Mouse (Mus musculus) embryonic facial prominence, embryonic 10.5 days (tissue): ENCODE data around the gene Awat1. TPM values are rescaled to one million over a fixed set of nuclear protein-coding genes. Genes with fewer than 3 reads are reported as not detected.

Experiments used
- DNase-seq: peaks from one replicate; pipeline ENCODE4 v3.0.0-alpha.2; 2017; ENCODE audit warnings: low spot score
- H3K27ac ChIP-seq: fragments of 300-500 bp; sonication (generic); replicated peaks from 2 replicates; pipeline ENCODE4 v1.5.1; 2016; ENCODE audit warnings: mild to moderate bottlenecking
- H3K27me3 ChIP-seq: fragments of 300-500 bp; sonication (generic); replicated peaks from 2 replicates; pipeline ENCODE4 v1.6.1; 2016; ENCODE audit warnings: low read depth, mild to moderate bottlenecking; ENCODE audit not compliant: poor library complexity, severe bottlenecking
- H3K36me3 ChIP-seq: fragments of 300-500 bp; sonication (generic); replicated peaks from 2 replicates; pipeline ENCODE4 v1.6.1; 2016; ENCODE audit warnings: mild to moderate bottlenecking, moderate library complexity
- H3K4me1 ChIP-seq: fragments of 300-500 bp; sonication (generic); 2 replicates; pipeline ENCODE4 v1.6.1; 2016
- H3K4me3 ChIP-seq: fragments of 300-500 bp; sonication (generic); 2 replicates; pipeline ENCODE4 v1.5.1; 2016; ENCODE audit warnings: mild to moderate bottlenecking, moderate library complexity
- H3K9me3 ChIP-seq: fragments of 300-500 bp; sonication (generic); 2 replicates; pipeline ENCODE4 v1.6.1; 2016; ENCODE audit warnings: mild to moderate bottlenecking
- WGBS: fragments of 180-500 bp; shearing (Covaris S2); methylation state at CpG from one replicate; pipeline ENCODE4 v1.1.7; 2016; 5-methylcytosine and 5-hydroxymethylcytosine counted together
- polyA plus RNA-seq: library from polyadenylated mRNA; unstranded; fragments of >200 nt; fragmentation: Nextera tagmentation; extraction: Ambion mirVana; gene quantifications from 2 replicates; pipeline ENCODE4 v1.2.1, GENCODE M21; 2016

Gene Awat1
- polyA plus RNA-seq: not detected in 2 replicates

DNA sequence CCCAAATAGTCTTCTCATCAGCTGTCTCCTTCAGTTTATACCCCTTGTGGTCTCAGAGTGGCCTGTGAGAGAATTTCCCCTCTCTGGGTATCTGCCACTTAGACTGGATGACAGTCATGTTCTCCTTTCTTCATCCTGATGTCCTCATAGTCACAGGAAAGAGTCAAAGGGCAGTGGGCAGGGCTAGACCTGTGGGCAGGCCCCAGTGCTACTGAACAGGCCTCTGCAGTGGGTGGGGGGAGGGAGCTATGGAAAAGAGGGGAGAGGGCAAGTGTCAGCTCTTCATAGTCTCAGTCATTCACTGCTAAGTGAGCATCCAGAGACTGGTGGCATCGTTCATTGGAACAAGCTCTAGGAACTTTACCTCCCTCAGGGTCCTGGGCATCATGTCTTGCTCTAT is at the start of gene Awat1:
TSS of gene Awat1 (plus strand) at position 301 of the 400 bp plus-strand sequence.
- 77% methylated on average over 1 of the region's 1 CpGs for WGBS

DNA sequence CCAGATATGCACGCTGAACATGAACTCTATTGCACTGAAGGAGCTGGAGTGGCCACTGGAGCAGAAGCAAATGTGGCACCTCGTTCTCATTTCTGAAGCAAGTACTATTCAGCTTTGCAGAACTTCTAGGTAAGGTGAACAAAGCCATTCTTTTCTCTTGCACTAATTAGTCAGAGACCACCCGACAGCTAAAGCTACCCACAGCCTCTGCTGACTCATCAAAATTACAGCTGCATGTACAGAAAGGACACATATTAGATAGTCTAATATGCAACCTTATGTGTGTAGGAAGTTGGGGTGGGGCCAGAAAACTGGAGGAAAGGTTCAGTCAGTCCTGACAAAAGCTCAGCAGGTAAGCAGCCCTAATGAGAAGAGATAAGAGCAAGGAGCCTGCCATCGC is 47.6 kb upstream of the Awat1 start, which contains the start of gene Dgat2l6:
TSS of gene Dgat2l6 (plus strand) at position 368 of the 400 bp plus-strand sequence.
- Histone ChIP-seq H3K4me1 (no peaks in the 10 kb centered on the region), H3K36me3 (no peaks in the 10 kb centered on the region), H3K9me3 (no peaks in the 10 kb centered on the region), H3K27ac (no peak within 1 kb of the TSS), H3K4me3 (no peak within 1 kb of the TSS), H3K27me3 (peaks cover 78% of the 10 kb centered on the region)
- DNase-seq: no peak
- WGBS: 87% methylated on average over 4 of the region's 4 CpGs

More for the DNA sequence above, at the start of gene Awat1:
- no peaks in the 10 kb centered on the region for H3K4me1 ChIP-seq
- DNase-seq: no peak
- no peaks in the 10 kb centered on the region for H3K36me3 ChIP-seq
- no peaks in the 10 kb centered on the region for H3K9me3 ChIP-seq
- no peak within 1 kb of the TSS for H3K27ac ChIP-seq
- H3K4me3 ChIP-seq: no peak within 1 kb of the TSS
- H3K27me3 ChIP-seq: peaks cover 60% of the 10 kb centered on the region

DNA sequence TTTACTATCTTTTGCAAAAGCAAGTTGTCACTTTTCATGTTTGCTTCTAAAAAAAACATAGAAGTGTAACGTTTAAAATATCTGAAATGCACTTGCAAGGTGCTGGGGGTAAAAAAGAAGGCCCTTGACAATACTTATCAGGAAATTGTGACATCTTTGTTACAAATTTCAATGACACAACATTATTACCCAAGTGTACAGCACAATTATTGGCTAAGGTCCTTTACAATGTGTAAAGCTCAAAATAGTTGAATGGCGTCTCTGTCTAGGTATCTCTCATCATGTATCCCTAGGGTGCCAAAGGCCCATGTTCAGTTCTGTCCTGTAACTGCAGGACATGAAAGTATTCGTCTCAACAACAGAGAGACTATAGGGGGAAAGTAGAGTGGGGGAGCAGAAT is 16.0 kb upstream of the Awat1 start:
- Histone ChIP-seq H3K27me3 (peaks cover 39% of the 10 kb centered on the region), H3K27ac (no peak overlapping the region), H3K9me3 (no peaks in the 10 kb centered on the region), H3K36me3 (no peaks in the 10 kb centered on the region), H3K4me1 (no peaks in the 10 kb centered on the region), H3K4me3 (no peak overlapping the region)
- 87% methylated on average over 3 of the region's 3 CpGs for WGBS
- no peak for DNase-seq

DNA sequence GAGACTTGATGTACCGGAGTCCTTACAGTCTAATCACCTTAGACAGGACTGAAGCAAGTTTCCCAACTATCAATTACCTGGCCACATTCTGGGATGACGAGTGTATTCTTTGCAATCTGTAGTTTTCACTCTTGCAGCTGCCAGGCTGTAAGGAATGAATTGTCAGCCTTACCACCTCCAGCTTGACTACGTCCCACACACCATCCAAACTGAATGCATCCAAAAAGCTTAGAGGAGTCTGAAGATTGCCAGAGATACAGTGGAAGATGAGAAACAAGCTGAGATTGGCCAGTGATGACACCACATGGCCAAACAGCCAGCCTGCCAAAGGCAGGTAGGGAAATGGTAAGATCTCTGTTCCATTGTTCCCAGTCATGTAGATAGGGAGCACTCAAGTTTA is 6.4 kb upstream of the Awat1 start:
- no peaks in the 10 kb centered on the region for H3K36me3 ChIP-seq
- H3K27me3 ChIP-seq: peaks cover 38% of the 10 kb centered on the region
- 83% methylated on average over 3 of the region's 3 CpGs for WGBS
- no peaks in the 10 kb centered on the region for H3K9me3 ChIP-seq
- H3K4me3 ChIP-seq: no peak overlapping the region
- H3K4me1 ChIP-seq: no peaks in the 10 kb centered on the region
- no peak overlapping the region for H3K27ac ChIP-seq
- DNase-seq: no peak

DNA sequence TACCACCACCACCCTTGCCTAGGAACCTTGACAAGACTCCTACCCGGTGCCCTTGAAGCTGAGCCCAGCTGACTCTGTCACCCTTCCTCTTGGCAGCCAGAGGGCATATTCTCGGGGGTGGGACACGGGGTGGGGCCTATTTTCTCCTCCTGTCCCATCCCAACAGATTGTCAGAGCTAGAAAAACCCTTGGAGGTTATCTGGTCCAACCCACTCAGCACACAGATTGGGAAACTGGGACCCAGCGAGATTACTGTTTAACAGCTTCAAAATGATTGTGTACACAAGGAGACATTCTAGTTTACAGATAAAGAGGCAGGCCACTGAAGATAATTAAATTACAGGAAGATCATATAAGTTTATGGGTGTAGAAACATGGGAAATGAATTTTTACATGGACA is 22.7 kb downstream of the Awat1 start, which contains the start of gene P2ry4:
TSS of gene P2ry4 (minus strand) at position 79 of the 400 bp plus-strand sequence.
- no peak for DNase-seq
- Histone ChIP-seq H3K27me3 (peaks cover 76% of the 10 kb centered on the region), H3K4me3 (no peak within 1 kb of the TSS)

DNA sequence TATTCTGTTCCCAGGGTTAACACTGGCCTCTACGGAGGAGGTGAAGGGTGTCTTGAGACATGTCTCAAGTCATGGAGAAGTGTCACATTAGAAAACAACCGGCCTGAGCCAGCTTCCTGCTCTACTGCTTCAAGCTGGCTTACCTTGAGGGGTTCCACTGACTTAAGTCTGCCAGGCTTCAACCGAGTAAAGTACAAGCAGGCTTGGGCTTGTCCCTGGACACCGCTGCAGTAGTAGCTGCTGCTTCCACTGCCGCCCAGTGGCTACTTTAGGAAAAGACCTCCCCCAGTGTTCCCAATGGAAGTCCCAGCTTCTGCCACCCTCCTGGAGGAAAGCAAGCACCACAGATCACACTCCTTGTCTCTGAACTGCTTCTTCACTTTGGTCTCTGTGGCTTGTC is 25.4 kb downstream of the Awat1 start:
- 20% methylated on average over 5 of the region's 5 CpGs for WGBS
- Histone ChIP-seq H3K27ac (no peak overlapping the region), H3K27me3 (peaks cover 89% of the 10 kb centered on the region), H3K4me1 (no peaks in the 10 kb centered on the region), H3K36me3 (no peaks in the 10 kb centered on the region), H3K9me3 (no peaks in the 10 kb centered on the region), H3K4me3 (no peak overlapping the region)
- DNase-seq: peak; percentile 45

More for the DNA sequence above, 22.7 kb downstream of the Awat1 start, which contains the start of gene P2ry4:
- H3K9me3 ChIP-seq: no peaks in the 10 kb centered on the region
- no peaks in the 10 kb centered on the region for H3K36me3 ChIP-seq
- no peaks in the 10 kb centered on the region for H3K4me1 ChIP-seq
- no peak within 1 kb of the TSS for H3K27ac ChIP-seq
- 72% methylated on average over 4 of the region's 4 CpGs for WGBS

DNA sequence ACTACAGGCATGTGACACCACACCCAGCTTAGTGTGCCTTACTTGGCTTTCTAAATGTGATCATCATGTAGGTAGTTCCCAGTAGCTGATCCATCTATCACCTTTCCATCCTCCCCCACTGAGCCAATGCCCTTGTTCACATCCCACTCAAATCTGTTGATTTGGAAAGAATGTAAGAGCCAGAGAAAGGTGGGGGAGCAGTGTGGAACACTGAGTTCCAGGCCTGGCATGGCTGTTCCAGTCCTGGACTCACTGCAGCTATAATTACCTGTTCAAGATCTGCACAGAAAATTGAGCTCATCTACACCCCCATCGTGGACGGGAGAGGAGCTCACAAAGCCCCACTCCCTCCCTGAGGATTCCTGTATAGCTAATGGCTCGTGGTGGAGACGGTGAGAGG is 27.7 kb downstream of the Awat1 start:
- DNase-seq: no peak
- WGBS: 72% methylated on average over 4 of the region's 4 CpGs
- no peaks in the 10 kb centered on the region for H3K36me3 ChIP-seq
- H3K27me3 ChIP-seq: peaks cover 81% of the 10 kb centered on the region
- no peak overlapping the region for H3K4me3 ChIP-seq
- no peaks in the 10 kb centered on the region for H3K9me3 ChIP-seq
- no peaks in the 10 kb centered on the region for H3K4me1 ChIP-seq
- H3K27ac ChIP-seq: no peak overlapping the region

DNA sequence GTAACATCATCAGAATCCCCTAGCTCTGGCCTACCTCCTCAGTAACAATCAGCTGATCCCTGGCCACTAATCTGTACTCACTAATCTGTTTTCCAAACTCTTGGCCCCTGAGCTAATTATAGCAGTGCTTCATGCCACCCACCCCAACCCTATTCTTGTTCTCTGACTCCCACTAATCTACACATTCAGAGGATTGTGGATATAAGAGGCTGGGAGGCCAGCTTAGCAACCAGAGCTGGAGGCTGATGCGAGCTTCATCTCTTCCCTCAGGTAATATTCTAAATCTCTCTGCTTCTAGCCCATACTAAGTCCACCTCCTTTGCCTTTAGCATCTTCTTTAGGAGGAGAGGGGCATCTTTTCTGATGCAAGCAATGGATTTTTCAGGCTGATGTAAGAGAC is 33.3 kb downstream of the Awat1 start, which contains the start of gene Arr3:
TSS of gene Arr3 (plus strand) at position 184 of the 400 bp plus-strand sequence.
- Histone ChIP-seq H3K27me3 (peaks cover 67% of the 10 kb centered on the region), H3K9me3 (no peaks in the 10 kb centered on the region), H3K4me1 (no peaks in the 10 kb centered on the region), H3K36me3 (no peaks in the 10 kb centered on the region), H3K4me3 (no peak within 1 kb of the TSS), H3K27ac (no peak within 1 kb of the TSS)
- 71% methylated on average over 1 of the region's 1 CpGs for WGBS
- DNase-seq: no peak

DNA sequence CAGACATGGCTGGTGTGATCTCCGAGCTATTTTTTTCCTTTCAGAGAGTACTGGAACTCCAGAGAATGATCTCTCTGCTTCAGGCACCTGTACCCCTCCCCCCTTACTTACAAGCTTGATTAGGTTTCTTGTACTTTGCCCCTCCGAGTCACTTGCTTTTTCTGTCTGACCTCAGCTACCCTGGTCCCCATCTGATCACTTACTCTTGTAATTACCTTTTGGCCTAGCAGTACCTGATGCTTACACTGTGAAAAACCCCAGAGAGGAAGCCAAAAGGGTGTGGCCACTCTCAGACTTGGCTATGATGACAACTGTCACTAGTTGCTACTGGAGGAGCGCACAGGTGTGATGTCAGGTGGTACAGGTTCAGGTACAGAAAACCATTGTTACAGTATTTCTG is 46.4 kb downstream of the Awat1 start:
- WGBS: 66% methylated on average over 3 of the region's 3 CpGs
- Histone ChIP-seq H3K27me3 (peaks cover 60% of the 10 kb centered on the region), H3K9me3 (no peaks in the 10 kb centered on the region), H3K4me3 (no peak overlapping the region), H3K27ac (no peak overlapping the region), H3K36me3 (peaks cover 16% of the 10 kb centered on the region), H3K4me1 (no peaks in the 10 kb centered on the region)
- no peak for DNase-seq

DNA sequence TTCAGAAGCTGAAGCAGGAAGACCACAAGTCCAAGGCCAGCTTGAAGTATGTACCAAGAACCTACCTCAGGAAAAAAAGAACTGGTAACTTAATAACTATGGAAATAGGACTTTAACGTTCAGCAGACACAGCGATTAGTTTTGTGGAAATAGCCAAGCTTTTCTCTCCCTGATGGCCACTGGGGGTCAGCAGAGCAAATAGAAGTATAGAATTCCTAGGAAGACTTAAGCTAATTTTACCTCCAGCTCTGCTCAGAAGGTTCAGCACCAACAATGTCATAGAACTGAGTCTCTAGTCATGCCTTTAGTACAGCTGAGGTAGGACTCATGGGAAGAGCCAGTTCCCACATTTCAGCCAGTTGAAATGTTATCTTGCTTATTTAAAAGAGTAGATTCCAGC is 49.3 kb downstream of the Awat1 start:
- no peaks in the 10 kb centered on the region for H3K9me3 ChIP-seq
- WGBS: 84% methylated on average over 2 of the region's 2 CpGs
- H3K36me3 ChIP-seq: peaks cover 20% of the 10 kb centered on the region
- H3K4me1 ChIP-seq: 0 out of 2 replicates have a peak, but pooled peaks cover 6% of the 10 kb centered on the region
- peaks cover 58% of the 10 kb centered on the region for H3K27me3 ChIP-seq
- DNase-seq: no peak
- no peak overlapping the region for H3K27ac ChIP-seq
- H3K4me3 ChIP-seq: no peak overlapping the region

DNA sequence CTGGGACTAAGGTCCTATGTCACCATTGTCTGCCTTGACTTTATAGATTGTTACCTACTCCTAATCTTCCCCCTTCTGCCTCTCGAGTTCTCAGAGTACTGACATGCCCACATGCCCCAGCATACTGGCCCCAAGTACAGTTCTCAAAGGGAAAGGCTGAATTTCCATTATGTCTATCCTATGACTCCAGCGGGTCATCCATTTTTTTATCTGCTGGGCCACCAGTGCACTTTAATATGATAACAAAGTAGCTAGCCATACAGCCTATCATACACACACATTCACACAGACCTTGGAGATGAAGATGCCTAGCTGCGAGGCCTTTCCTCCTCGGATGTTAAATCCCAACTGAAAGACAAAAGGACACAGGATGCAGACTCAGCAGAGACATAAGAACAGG is 52.2 kb downstream of the Awat1 start:
- Histone ChIP-seq H3K36me3 (peaks cover 27% of the 10 kb centered on the region), H3K27ac (no peak overlapping the region), H3K4me1 (0 out of 2 replicates have a peak, but pooled peaks cover 6% of the 10 kb centered on the region), H3K9me3 (no peaks in the 10 kb centered on the region), H3K4me3 (no peak overlapping the region), H3K27me3 (peaks cover 37% of the 10 kb centered on the region)
- no peak for DNase-seq
- WGBS: 91% methylated on average over 4 of the region's 4 CpGs

DNA sequence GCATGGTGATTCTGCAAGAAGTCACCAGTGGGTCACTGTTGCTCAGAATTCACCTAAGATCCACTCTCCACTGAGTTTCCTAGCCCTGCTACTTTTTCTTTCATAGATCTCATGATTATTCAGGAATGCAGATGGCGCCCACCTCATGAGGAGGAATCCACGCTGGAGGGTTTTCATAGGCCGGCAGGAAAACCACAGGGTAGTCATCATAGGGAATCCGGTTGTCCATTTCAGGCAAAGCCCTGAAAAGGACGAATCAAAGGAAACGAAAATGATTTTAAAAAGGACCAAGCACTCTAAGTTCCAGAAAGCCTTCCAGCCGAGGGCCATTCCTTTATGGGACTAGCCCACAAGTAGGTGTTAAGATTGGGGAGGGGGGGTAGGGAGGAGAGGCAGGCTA is 53.1 kb downstream of the Awat1 start:
- Histone ChIP-seq H3K36me3 (peaks cover 27% of the 10 kb centered on the region), H3K4me1 (0 out of 2 replicates have a peak, but pooled peaks cover 6% of the 10 kb centered on the region), H3K9me3 (no peaks in the 10 kb centered on the region), H3K27me3 (peaks cover 44% of the 10 kb centered on the region), H3K27ac (peak overlapping the region; percentile 83), H3K4me3 (peak overlapping the region; percentile 78)
- no peak for DNase-seq
- 40% methylated on average over 7 of the region's 7 CpGs for WGBS

DNA sequence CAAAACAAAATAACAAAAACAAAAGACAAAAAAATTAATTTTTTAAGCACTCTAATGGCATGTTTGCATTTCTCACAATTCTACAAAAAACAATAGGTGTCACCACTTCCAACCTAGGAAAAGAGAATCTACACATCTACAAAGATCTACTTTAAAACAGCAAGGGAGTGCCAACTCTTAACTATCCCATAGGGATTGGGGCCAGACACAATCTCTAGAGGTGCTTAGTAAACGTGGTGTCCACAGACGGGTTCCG is 53.4 kb downstream of the Awat1 start, which contains the start of gene Kif4:
TSS of gene Kif4 (plus strand) at position 192 of the 256 bp plus-strand sequence.
- H3K27ac ChIP-seq: peak within 1 kb of the TSS; percentile 92
- 0 out of 2 replicates have a peak, but pooled peaks cover 6% of the 10 kb centered on the region for H3K4me1 ChIP-seq
- H3K27me3 ChIP-seq: peaks cover 44% of the 10 kb centered on the region
- H3K36me3 ChIP-seq: peaks cover 27% of the 10 kb centered on the region
- 18% methylated on average over 3 of the region's 3 CpGs for WGBS
- peak within 1 kb of the TSS; percentile 78 for H3K4me3 ChIP-seq
- no peak for DNase-seq
- H3K9me3 ChIP-seq: no peaks in the 10 kb centered on the region
